Comparison of ENCODE assay signal across 8 mouse cellular contexts in genomic region chr8:119840275-119840808, GRCm38 (mm10). TPM values are rescaled to one million over a fixed set of nuclear protein-coding genes. Genes with fewer than 3 reads are reported as not detected.
DNase-seq lines count a peak whose midpoint lies in the region; ATAC-seq and TF ChIP-seq lines count a peak whose summit lies in the region.

Gene Cotl1 (minus strand): TSS chr8:119840544.

- peak within 1 kb of the TSS; percentile 31 for H3K27ac ChIP-seq in embryonic facial prominence, embryonic 14.5 days (replicated peaks; ENCODE audit: low read depth, low read length)
- peak within 1 kb of the TSS; percentile 63; the same call in 1 of the 2 replicates for H3K27ac ChIP-seq in limb, embryonic 14.5 days (replicated peaks; ENCODE audit: low read depth, low read length)
- peak within 1 kb of the TSS; percentile 87 for H3K27ac ChIP-seq in midbrain, postnatal 0 days (ENCODE audit: low read depth, low read length)

- peak within 1 kb of the TSS; percentile 83 for H3K9ac ChIP-seq in embryonic facial prominence, embryonic 14.5 days (ENCODE audit: low read depth, low read length)
- peak within 1 kb of the TSS; percentile 59 for H3K9ac ChIP-seq in limb, embryonic 14.5 days (ENCODE audit: low read depth, low read length, severe bottlenecking)
- H3K9ac ChIP-seq in midbrain, postnatal 0 days (replicated peaks; ENCODE audit: low read length, poor library complexity, severe bottlenecking), result peak within 1 kb of the TSS; percentile 78

- 2% methylated on average over 13 of the region's 57 CpGs for WGBS in embryonic facial prominence, embryonic 14.5 days
- WGBS in limb, embryonic 14.5 days, result under 1% methylated on average over 48 of the region's 57 CpGs
- under 1% methylated on average over 49 of the region's 57 CpGs for WGBS in midbrain, postnatal 0 days

- DNase-seq in 3T3-L1 (ENCODE audit: low read depth, low spot score), result peak; percentile 84
- DNase-seq in adrenal gland, postnatal 4 days (ENCODE audit: low spot score in 2 of 2), result peak; percentile 91 to 93
- DNase-seq in embryonic facial prominence, embryonic 14.5 days (ENCODE audit: low spot score), result peak; percentile 98
- DNase-seq in heart, adult 8-10 months (ENCODE audit: low spot score), result peak; percentile 95
- peak; percentile 97 for DNase-seq in kidney, adult 9 months
- DNase-seq in limb, embryonic 14.5 days (ENCODE audit: low spot score), result peak; percentile 97
- DNase-seq in midbrain, postnatal 0 days (ENCODE audit: low spot score), result peak; percentile 97
- peak; percentile 91 to 94 for DNase-seq in spleen, postnatal 14 days (ENCODE audit: low spot score in 2 of 2)

- no peak for TF ChIP-seq CTCF in midbrain, postnatal 0 days (IDR thresholded peaks at IDR 0.05)

- peak within 1 kb of the TSS; percentile 97 for H3K4me2 ChIP-seq in embryonic facial prominence, embryonic 14.5 days (ENCODE audit: low read depth, low read length)
- H3K4me2 ChIP-seq in limb, embryonic 14.5 days (replicated peaks; ENCODE audit: low read depth, low read length, severe bottlenecking), result peak within 1 kb of the TSS; percentile 82
- H3K4me2 ChIP-seq in midbrain, postnatal 0 days (ENCODE audit: low read depth, low read length, poor library complexity, severe bottlenecking), result peak within 1 kb of the TSS; percentile 87

- peak; percentile 58; the same call in 1 of the 2 replicates for TF ChIP-seq POLR2A in limb, embryonic 14.5 days (IDR thresholded peaks at IDR 0.05; ENCODE audit: borderline replicate concordance, extremely low read depth, insufficient read depth, insufficient read length)

- no peaks in the 10 kb centered on the region for H3K36me3 ChIP-seq in embryonic facial prominence, embryonic 14.5 days (ENCODE audit: control insufficient read depth, insufficient read depth, low read length)
- H3K36me3 ChIP-seq in limb, embryonic 14.5 days (ENCODE audit: control insufficient read depth, insufficient read depth, low read length), result 0 out of 2 replicates have a peak, but pooled peaks cover 4% of the 10 kb centered on the region
- no peaks in the 10 kb centered on the region for H3K36me3 ChIP-seq in midbrain, postnatal 0 days (ENCODE audit: insufficient read depth, low read length)

- H3K27me3 ChIP-seq in embryonic facial prominence, embryonic 14.5 days (replicated peaks; ENCODE audit: control insufficient read depth, insufficient read depth, low read length), result no peaks in the 10 kb centered on the region
- H3K27me3 ChIP-seq in limb, embryonic 14.5 days (ENCODE audit: control insufficient read depth, insufficient read depth, low read length), result no peaks in the 10 kb centered on the region
- H3K27me3 ChIP-seq in midbrain, postnatal 0 days (ENCODE audit: insufficient read depth, low read length), result no peaks in the 10 kb centered on the region

- peak within 1 kb of the TSS; percentile 78 for H3K4me3 ChIP-seq in embryonic facial prominence, embryonic 14.5 days (ENCODE audit: low read depth, low read length)
- H3K4me3 ChIP-seq in limb, embryonic 14.5 days (replicated peaks; ENCODE audit: low read length), result peak within 1 kb of the TSS; percentile 68
- H3K4me3 ChIP-seq in midbrain, postnatal 0 days (ENCODE audit: low read depth, low read length), result peak within 1 kb of the TSS; percentile 82

- H3K4me1 ChIP-seq in embryonic facial prominence, embryonic 14.5 days (ENCODE audit: control insufficient read depth, insufficient read depth, low read length), result peaks cover 23% of the 10 kb centered on the region
- H3K4me1 ChIP-seq in limb, embryonic 14.5 days (ENCODE audit: control insufficient read depth, insufficient read depth, low read length), result peaks cover 20% of the 10 kb centered on the region
- peaks cover 26% of the 10 kb centered on the region for H3K4me1 ChIP-seq in midbrain, postnatal 0 days (ENCODE audit: insufficient read depth, low read length)

- no peaks in the 10 kb centered on the region for H3K9me3 ChIP-seq in embryonic facial prominence, embryonic 14.5 days (ENCODE audit: control insufficient read depth, low read length)
- H3K9me3 ChIP-seq in limb, embryonic 14.5 days (ENCODE audit: control insufficient read depth, low read length), result no peaks in the 10 kb centered on the region
- H3K9me3 ChIP-seq in midbrain, postnatal 0 days (ENCODE audit: low read length), result no peaks in the 10 kb centered on the region

- ATAC-seq in embryonic facial prominence, embryonic 14.5 days (ENCODE audit: low read depth), result peak; percentile 92
- ATAC-seq in limb, embryonic 14.5 days (ENCODE audit: low FRiP score, low read depth), result peak; percentile 97
- ATAC-seq in midbrain, postnatal 0 days (ENCODE audit: low FRiP score), result peak; percentile 95

RNA-seq across cellular contexts. Expression of gene Cotl1, which starts in this region (rescaled TPM):
- total RNA-seq in adrenal gland, postnatal 4 days (2021), result 100 to 1,000 TPM in 1 of 2 experiments, 10 to 100 TPM in 1; 95.9 to 114 TPM
- 255 and 299 TPM in 2 replicates for polyA plus RNA-seq in embryonic facial prominence, embryonic 14.5 days (2014; fragmentation: Nextera tagmentation; extraction: Ambion mirVana)
- total RNA-seq in heart, adult 8-10 months (2022), result 10 to 100 TPM in 3 of 4 experiments, 1 to 10 TPM in 1; 9.6 to 26.9 (median 11.3) TPM
- 147 and 196 TPM in 2 replicates for polyA plus RNA-seq in limb, embryonic 14.5 days (2012; rRNA removed)
- polyA plus RNA-seq in limb, embryonic 14.5 days (2014; fragmentation: Nextera tagmentation; extraction: Ambion mirVana), result 212 and 247 TPM in 2 replicates
- total RNA-seq in midbrain, postnatal 0 days (2014; rRNA removed), result 223 and 238 TPM in 2 replicates
- polyA plus RNA-seq in midbrain, postnatal 0 days (2015; fragmentation: Nextera tagmentation; extraction: Ambion mirVana), result 112 and 119 TPM in 2 replicates

Comparison
In these comparisons a context has a peak if more than half of its experiments do, and no peak if none do; other contexts are left out.
1. Peak in every context shown above with its lines: DNase-seq, ATAC-seq, H3K4me3 ChIP-seq and H3K27ac ChIP-seq.
2. H3K27ac ChIP-seq: peak in every context shown above with its lines; median percentile 87 in midbrain, postnatal 0 days; 63 in limb, embryonic 14.5 days; 31 in embryonic facial prominence, embryonic 14.5 days.